Mouse (Mus musculus): ENCODE results near the gene Speer4c.
"Not testable (repeated sequence)": the region's sequence is repeated elsewhere in the genome, so short reads cannot be mapped to it uniquely, and the experiment has no call there.

DNA sequence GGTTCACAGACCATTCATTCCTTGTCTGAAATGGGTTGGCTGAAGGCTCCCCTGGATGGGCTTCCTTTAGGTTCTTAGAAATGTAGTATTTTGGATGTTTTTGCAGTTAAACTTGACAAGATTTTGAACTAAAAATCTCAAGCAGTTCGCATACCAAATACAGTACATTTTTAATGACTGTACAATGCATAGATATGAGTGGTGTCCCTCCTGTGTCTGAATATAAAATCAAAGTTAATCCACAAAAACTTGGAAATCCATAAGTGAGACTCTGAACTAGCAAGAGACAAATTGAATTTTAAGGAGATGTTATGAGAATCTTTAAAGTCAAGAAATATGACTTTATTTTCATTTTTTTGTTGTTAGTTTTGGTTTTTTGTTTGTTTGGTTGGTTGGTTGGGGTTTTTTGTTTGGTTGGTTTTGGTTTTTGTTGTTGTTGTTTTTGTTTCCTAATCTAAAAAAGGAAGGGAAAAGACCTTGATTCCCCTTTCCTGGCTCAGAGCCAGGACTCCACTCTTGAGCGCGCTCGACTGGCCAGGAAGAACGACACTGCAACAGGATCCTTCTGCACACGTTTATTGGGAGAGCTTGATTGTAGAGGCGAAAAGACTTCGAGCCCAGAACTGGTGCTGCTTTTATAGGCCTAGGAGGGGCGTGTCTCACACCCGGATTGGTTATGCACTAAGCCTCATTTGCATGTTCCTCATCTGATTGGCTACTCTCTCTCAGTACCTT is 32.6 kb downstream of the Speer4c start:
- not testable (repeated sequence) for TF ChIP-seq POLR2A (IDR thresholded peaks at IDR 0.05; ENCODE audit: extremely low read depth, insufficient read depth, low read length); CTCF (IDR thresholded peaks at IDR 0.05; ENCODE audit: low read depth, low read length)
